Mouse (Mus musculus): ENCODE measurements around the gene Cckar.

- no peak for TF ChIP-seq CTCF (IDR thresholded peaks at IDR 0.05; ENCODE audit: low read depth, low read length)
- no peak for TF ChIP-seq POLR2A (IDR thresholded peaks at IDR 0.05; ENCODE audit: borderline replicate concordance, low read depth, low read length)
These were observed 14.8 kb downstream of the Cckar start for GRCm38 (mm10) chr5:53692662-53693061.
